Comparison of ENCODE assay signal across 11 mouse cellular contexts in genomic region chr11:114652531-114652930, GRCm38 (mm10). TPM values are rescaled to one million over a fixed set of nuclear protein-coding genes. Genes with fewer than 3 reads are reported as not detected.
DNase-seq lines count a peak whose midpoint lies in the region; ATAC-seq and TF ChIP-seq lines count a peak whose summit lies in the region.
"Had no signal": no experiment of that assay in that cellular context is flagged by ENCODE, and none has a peak within 500 bp of the region (broad histone marks: within the 10 kb centered on the region; RNA-seq: fewer than 3 reads in every experiment).

No protein-coding gene starts in this region.

- H3K9ac ChIP-seq in forebrain, embryonic 15.5 days (replicated peaks) = no peak overlapping the region

- no peak overlapping the region for H3K27ac ChIP-seq in heart, embryonic 10.5 days
- no peak overlapping the region for H3K27ac ChIP-seq in forebrain, embryonic 15.5 days (replicated peaks)
- H3K27ac ChIP-seq in cerebellum, adult 2 months (ENCODE audit: insufficient read depth, low read length) = no peak overlapping the region
- H3K27ac ChIP-seq: layer of hippocampus, adult 2 months had no signal

- no peak for TF ChIP-seq POLR2A in cerebellum, adult 2 months (IDR thresholded peaks at IDR 0.05; ENCODE audit: borderline replicate concordance, insufficient read depth, low read length)

- no peak for TF ChIP-seq CTCF in cerebellum, adult 2 months (IDR thresholded peaks at IDR 0.05; ENCODE audit: borderline replicate concordance, insufficient read depth, low read depth, low read length)

- ATAC-seq in forebrain, embryonic 15.5 days (replicated peaks) = no peak; the same call in 1 of the 2 replicates

- H3K9me3 ChIP-seq in heart, embryonic 10.5 days = no peaks in the 10 kb centered on the region
- no peaks in the 10 kb centered on the region for H3K9me3 ChIP-seq in forebrain, embryonic 15.5 days

- peak; percentile 50 for DNase-seq in heart, postnatal 4 days
- DNase-seq in heart, embryonic 10.5 days (ENCODE audit: low spot score) = no peak
- peak; percentile 66 for DNase-seq in ES-CJ7 (ENCODE audit: low read depth, low spot score)
- peak; percentile 63 for DNase-seq in mesoderm, embryonic 11.5 days (ENCODE audit: low read depth, low spot score)
- no peak for DNase-seq in left cerebral cortex, adult 11 months (ENCODE audit: low spot score)
- no peak for DNase-seq in layer of hippocampus, postnatal 14 days (ENCODE audit: low spot score in 2 of 2)
- no peak for DNase-seq in cerebellum, adult 2 months
- DNase-seq: cerebellum, adult 9-10 months; lung, adult 18-20 months had no signal

- peak overlapping the region; percentile 4; the same call in 1 of the 2 replicates for H3K4me2 ChIP-seq in forebrain, embryonic 15.5 days (replicated peaks)

- H3K36me3 ChIP-seq in heart, embryonic 10.5 days = no peaks in the 10 kb centered on the region
- H3K36me3 ChIP-seq in forebrain, embryonic 15.5 days = no peaks in the 10 kb centered on the region

- peaks cover 9% of the 10 kb centered on the region; the same call in 1 of the 2 replicates for H3K4me1 ChIP-seq in heart, embryonic 10.5 days
- peaks cover 6% of the 10 kb centered on the region for H3K4me1 ChIP-seq in forebrain, embryonic 15.5 days
- H3K4me1 ChIP-seq in cerebellum, adult 2 months (ENCODE audit: control insufficient read depth, insufficient read depth, low read length) = no peaks in the 10 kb centered on the region

- 5% methylated on average over 16 of the region's 16 CpGs for WGBS in heart, embryonic 10.5 days
- 5% methylated on average over 16 of the region's 16 CpGs for WGBS in forebrain, embryonic 15.5 days
- 23% methylated on average over 16 of the region's 16 CpGs for WGBS in cerebellum, adult 2 months

- no peak overlapping the region for H3K4me3 ChIP-seq in heart, embryonic 10.5 days
- no peak overlapping the region for H3K4me3 ChIP-seq in forebrain, embryonic 15.5 days
- no peak overlapping the region for H3K4me3 ChIP-seq in cerebellum, adult 2 months (replicated peaks; ENCODE audit: insufficient read depth, low read depth, low read length)
- H3K4me3 ChIP-seq: layer of hippocampus, adult 2 months had no signal

- H3K27me3 ChIP-seq in heart, embryonic 10.5 days (ENCODE audit: insufficient read depth, poor library complexity, severe bottlenecking) = peaks cover 42% of the 10 kb centered on the region
- 0 out of 2 replicates have a peak, but pooled peaks cover 4% of the 10 kb centered on the region for H3K27me3 ChIP-seq in forebrain, embryonic 15.5 days
- H3K27me3 ChIP-seq in cerebellum, adult 2 months (ENCODE audit: control insufficient read depth, insufficient read depth, low read length) = no peaks in the 10 kb centered on the region

RNA-seq across cellular contexts. Expression of gene Rpl38, which starts 15.8 kb away (rescaled TPM):
- total RNA-seq in heart, postnatal 4 days (2021) = 100 to 1,000 TPM; 922 to 952 TPM
- 789 and 902 TPM in 2 replicates for polyA plus RNA-seq in heart, embryonic 10.5 days (2016; fragmentation: Nextera tagmentation; extraction: Ambion mirVana)
- polyA plus RNA-seq in forebrain, embryonic 15.5 days (2015; fragmentation: Nextera tagmentation; extraction: Ambion mirVana) = 787 and 864 TPM in 2 replicates
- 100 to 1,000 TPM; 800 to 850 TPM for total RNA-seq in layer of hippocampus, postnatal 14 days (2021)
- 1,362 and 1,509 TPM in 2 replicates for polyA plus RNA-seq in cerebellum, adult 2 months (2012; rRNA removed)

RNA-seq across cellular contexts. Expression of gene Ttyh2, which starts 22.7 kb away (rescaled TPM):
- 10 to 100 TPM; 27.4 to 27.7 TPM for total RNA-seq in heart, postnatal 4 days (2021)
- 4.8 and 4.9 TPM in 2 replicates for polyA plus RNA-seq in heart, embryonic 10.5 days (2016; fragmentation: Nextera tagmentation; extraction: Ambion mirVana)
- polyA plus RNA-seq in forebrain, embryonic 15.5 days (2015; fragmentation: Nextera tagmentation; extraction: Ambion mirVana) = 23.1 and 24.1 TPM in 2 replicates
- 10 to 100 TPM; 26.0 to 30.1 TPM for total RNA-seq in layer of hippocampus, postnatal 14 days (2021)
- 81.2 and 92.5 TPM in 2 replicates for polyA plus RNA-seq in cerebellum, adult 2 months (2012; rRNA removed)

Comparison
In these comparisons a context has a peak if more than half of its experiments do, and no peak if none do; other contexts are left out.
1. DNase-seq: peak in heart, postnatal 4 days (single experiment), ES-CJ7 (single experiment) and mesoderm, embryonic 11.5 days (single experiment); none in heart, embryonic 10.5 days (single experiment), left cerebral cortex, adult 11 months (single experiment), layer of hippocampus, postnatal 14 days (0 of 2) and cerebellum, adult 2 months (0 of 2).